Mouse (Mus musculus) hindbrain, embryonic 15.5 days (tissue): Measurements from ENCODE around the gene Dhx15. TPM values are rescaled to one million over a fixed set of nuclear protein-coding genes. Genes with fewer than 3 reads are reported as not detected.

Source experiments
- ATAC-seq: fragments of 200-750 bp; cut with Nextera tagmentation; 2 replicates; pipeline ENCODE4 v1.8.0; 2017; ENCODE audit warnings: low read depth, moderate number of reproducible peaks, moderate TSS enrichment; ENCODE audit not compliant: low FRiP score
- H3K27ac ChIP-seq: fragments of 300-500 bp; sonication (generic); replicated peaks from 2 replicates; pipeline ENCODE4 v1.5.1; 2015; ENCODE audit warnings: mild to moderate bottlenecking, inconsistent platforms
- H3K27me3 ChIP-seq: fragments of 300-500 bp; sonication (generic); 2 replicates; pipeline ENCODE4 v1.6.1; 2015; ENCODE audit warnings: control low read depth, inconsistent platforms
- H3K36me3 ChIP-seq: fragments of 300-500 bp; sonication (generic); 2 replicates; pipeline ENCODE4 v1.6.1; 2015; ENCODE audit warnings: control low read depth, inconsistent platforms
- H3K4me1 ChIP-seq: fragments of 300-500 bp; sonication (generic); replicated peaks from 2 replicates; pipeline ENCODE4 v1.6.1; 2015; ENCODE audit warnings: control low read depth, inconsistent platforms
- H3K4me2 ChIP-seq: fragments of 300-500 bp; sonication (generic); 2 replicates; pipeline ENCODE4 v1.6.1; 2015; ENCODE audit warnings: moderate library complexity, mild to moderate bottlenecking, inconsistent platforms
- H3K4me3 ChIP-seq: fragments of 300-500 bp; sonication (generic); 2 replicates; pipeline ENCODE4 v1.5.1; 2015; ENCODE audit warnings: mild to moderate bottlenecking, inconsistent platforms
- H3K9ac ChIP-seq: fragments of 300-500 bp; sonication (generic); 2 replicates; pipeline ENCODE4 v1.6.1; 2015; ENCODE audit warnings: inconsistent platforms
- H3K9me3 ChIP-seq: fragments of 300-500 bp; sonication (generic); 2 replicates; pipeline ENCODE4 v1.6.1; 2016; ENCODE audit warnings: control low read depth, inconsistent platforms
- WGBS: fragments of 180-500 bp; shearing (Covaris S2); methylation state at CpG from one replicate; pipeline ENCODE4 v1.1.7; 2015; 5-methylcytosine and 5-hydroxymethylcytosine counted together
- polyA plus RNA-seq: library from polyadenylated mRNA; unstranded; fragments of >200 nt; fragmentation: Nextera tagmentation; extraction: Ambion mirVana; gene quantifications from 2 replicates; pipeline ENCODE4 v1.2.1, GENCODE M21; 2015

Dhx15 gene
- polyA plus RNA-seq, 1 experiment from 2014 or later: 115 TPM

DNA sequence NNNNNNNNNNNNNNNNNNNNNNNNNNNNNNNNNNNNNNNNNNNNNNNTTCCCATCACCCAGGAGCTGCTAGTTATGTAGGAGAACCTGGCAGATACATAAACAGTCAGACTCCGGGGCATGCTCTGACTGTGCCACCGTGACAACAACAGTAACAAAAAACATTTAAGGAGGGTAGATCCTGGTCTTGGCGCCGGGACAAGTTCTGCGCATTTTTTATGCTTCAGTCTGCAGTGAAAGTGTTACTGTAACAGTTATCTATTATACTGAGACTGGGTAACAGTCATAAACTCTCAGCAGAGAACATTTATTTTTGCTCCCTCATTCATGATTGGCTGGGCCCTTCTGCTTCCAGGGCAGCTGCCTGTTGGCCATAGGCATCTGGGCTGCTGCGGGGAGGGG, 27.9 kb upstream of the Dhx15 start:
- H3K9ac ChIP-seq: no peak overlapping the region
- no peaks in the 10 kb centered on the region for H3K27me3 ChIP-seq
- H3K36me3 ChIP-seq: no peaks in the 10 kb centered on the region
- 58% methylated on average over 6 of the region's 6 CpGs for WGBS
- H3K9me3 ChIP-seq: no peaks in the 10 kb centered on the region
- no peak overlapping the region for H3K4me3 ChIP-seq
- peak; percentile 32; the same call in 1 of the 2 replicates for ATAC-seq
- peaks cover 16% of the 10 kb centered on the region for H3K4me1 ChIP-seq
- no peak overlapping the region for H3K4me2 ChIP-seq
- H3K27ac ChIP-seq: no peak overlapping the region

DNA sequence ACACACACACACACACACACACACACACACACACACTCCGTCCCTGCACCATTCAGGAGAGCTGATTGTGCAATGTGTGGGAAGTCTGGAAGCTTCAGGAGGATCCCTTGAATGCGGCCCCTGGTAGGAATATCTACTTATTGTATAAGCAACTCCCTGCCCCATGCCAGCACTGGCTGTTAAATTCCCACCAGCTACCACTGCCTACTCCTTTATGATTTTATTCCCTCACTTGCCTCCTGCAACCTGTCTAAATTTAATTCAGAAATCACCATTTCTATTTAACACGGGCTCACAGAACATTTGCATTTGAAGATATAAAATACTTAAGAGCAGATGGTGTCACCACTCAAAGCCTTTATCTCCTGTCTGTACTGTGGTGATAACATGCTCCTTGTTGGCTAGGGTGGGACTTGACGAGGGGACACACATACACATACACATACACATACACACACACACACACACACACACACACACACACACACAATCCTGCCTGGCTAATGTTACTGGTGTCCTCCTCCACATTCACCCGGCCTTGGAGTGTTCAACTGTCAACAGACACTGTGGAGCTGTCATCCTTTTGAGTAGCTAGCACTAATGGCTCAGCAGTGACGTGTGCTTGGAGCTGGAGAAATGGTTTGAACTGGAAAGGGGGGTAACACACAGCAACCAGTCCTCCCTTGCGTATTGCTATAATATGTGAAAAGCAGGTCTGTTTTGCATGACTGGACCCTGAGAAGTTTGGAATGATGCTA, 23.0 kb upstream of the Dhx15 start:
- Histone ChIP-seq H3K27ac (no peak overlapping the region), H3K9ac (no peak overlapping the region), H3K4me1 (peaks cover 12% of the 10 kb centered on the region), H3K36me3 (no peaks in the 10 kb centered on the region), H3K27me3 (no peaks in the 10 kb centered on the region), H3K9me3 (no peaks in the 10 kb centered on the region), H3K4me3 (no peak overlapping the region), H3K4me2 (no peak overlapping the region)
- no peak for ATAC-seq
- 78% methylated on average over 7 of the region's 7 CpGs for WGBS

DNA sequence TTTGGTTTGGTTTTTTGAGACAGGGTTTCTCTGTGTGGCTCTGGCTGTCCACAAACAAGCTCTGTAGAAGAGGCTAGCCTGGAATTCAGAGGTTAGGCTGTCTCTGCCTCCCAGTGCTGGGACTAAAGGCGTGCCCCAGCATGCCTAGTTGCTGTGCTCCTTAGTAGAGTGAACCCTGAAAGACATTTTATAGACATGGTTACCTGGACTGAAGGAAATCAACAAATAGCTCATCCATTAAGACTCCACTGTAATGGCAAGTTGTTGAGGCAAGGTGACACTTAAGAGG, 810 bp upstream of the Dhx15 start:
- no peak overlapping the region; the same call in 1 of the 2 replicates for H3K27ac ChIP-seq
- 45% methylated on average over 1 of the region's 1 CpGs for WGBS
- H3K9ac ChIP-seq: peak overlapping the region; percentile 32

DNA sequence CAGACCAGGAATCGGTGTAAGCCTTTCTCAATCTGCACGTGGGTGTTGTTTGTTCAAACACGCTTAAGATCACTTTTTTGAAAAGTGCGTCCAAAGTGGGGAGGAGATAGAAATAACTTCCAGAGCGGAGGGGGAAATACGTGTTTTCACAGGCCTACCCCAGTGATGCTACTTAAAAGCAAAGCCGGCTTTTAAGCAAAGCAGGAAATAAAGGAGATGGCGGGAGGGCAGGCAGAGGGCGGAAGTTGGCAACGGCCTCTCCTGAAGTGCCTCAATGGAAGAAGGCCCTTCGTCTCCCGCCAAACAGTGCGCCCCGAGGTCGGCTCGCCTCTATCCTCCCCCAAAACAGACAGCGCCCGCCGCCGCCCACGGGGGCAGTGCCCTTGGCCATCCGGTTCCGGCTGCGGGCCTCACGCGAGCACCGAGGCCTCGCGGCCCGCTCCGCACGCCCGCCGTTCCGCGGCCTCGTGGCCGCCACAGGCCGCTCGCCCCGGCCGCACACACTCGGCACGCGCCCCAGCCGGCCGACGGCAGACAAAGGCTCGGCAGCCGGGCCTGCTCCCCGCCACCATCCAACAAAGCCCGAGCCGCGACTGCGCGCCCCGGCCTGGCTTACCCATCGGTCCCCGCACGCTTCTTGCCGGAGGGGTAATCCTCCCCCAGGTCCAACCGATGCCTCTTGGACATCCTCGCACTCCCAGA, 499 bp downstream of the Dhx15 start:
- Histone ChIP-seq H3K36me3 (no peaks in the 10 kb centered on the region), H3K27me3 (no peaks in the 10 kb centered on the region), H3K9ac (peak overlapping the region; percentile 92), H3K9me3 (no peaks in the 10 kb centered on the region), H3K4me3 (peak overlapping the region; percentile 69), H3K4me2 (peak overlapping the region; percentile 79), H3K4me1 (peaks cover 45% of the 10 kb centered on the region), H3K27ac (peak overlapping the region; percentile 94)
- WGBS: under 1% methylated on average over 57 of the region's 63 CpGs
- ATAC-seq: peak; percentile 84

More for the DNA sequence above, 810 bp upstream of the Dhx15 start:
- no peaks in the 10 kb centered on the region for H3K27me3 ChIP-seq
- H3K36me3 ChIP-seq: no peaks in the 10 kb centered on the region
- H3K4me3 ChIP-seq: peak overlapping the region; percentile 69
- H3K4me1 ChIP-seq: peaks cover 37% of the 10 kb centered on the region
- H3K4me2 ChIP-seq: peak overlapping the region; percentile 68
- ATAC-seq: no peak
- no peaks in the 10 kb centered on the region for H3K9me3 ChIP-seq

DNA sequence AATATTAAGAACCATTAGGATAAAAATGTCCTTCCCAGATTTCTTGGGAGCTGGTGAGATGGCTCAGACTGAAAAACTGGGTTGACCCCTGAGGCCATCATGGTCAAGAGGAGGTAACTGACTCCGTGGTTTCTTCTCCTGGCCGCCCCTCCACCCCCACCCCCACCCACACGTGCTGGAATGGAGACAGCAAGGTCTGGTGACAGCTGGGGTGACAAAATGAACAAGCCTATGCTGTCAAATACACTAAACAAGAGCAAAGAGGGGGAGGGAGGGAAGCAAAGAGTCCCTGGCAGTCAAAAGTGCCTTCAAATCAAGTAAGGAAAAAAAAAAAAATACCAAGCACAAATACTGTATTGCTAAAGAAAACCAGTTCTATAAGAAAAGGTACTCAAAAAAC, 2.1 kb downstream of the Dhx15 start:
- no peak for ATAC-seq
- Histone ChIP-seq H3K27me3 (no peaks in the 10 kb centered on the region), H3K4me3 (peak overlapping the region; percentile 69), H3K4me1 (peaks cover 45% of the 10 kb centered on the region), H3K36me3 (0 out of 2 replicates have a peak, but pooled peaks cover 8% of the 10 kb centered on the region), H3K9me3 (no peaks in the 10 kb centered on the region), H3K27ac (no peak overlapping the region), H3K9ac (0 out of 2 replicates have a peak overlapping the region, but pooled peaks have one; percentile 3), H3K4me2 (peak overlapping the region; percentile 79)
- WGBS: 30% methylated on average over 3 of the region's 3 CpGs

DNA sequence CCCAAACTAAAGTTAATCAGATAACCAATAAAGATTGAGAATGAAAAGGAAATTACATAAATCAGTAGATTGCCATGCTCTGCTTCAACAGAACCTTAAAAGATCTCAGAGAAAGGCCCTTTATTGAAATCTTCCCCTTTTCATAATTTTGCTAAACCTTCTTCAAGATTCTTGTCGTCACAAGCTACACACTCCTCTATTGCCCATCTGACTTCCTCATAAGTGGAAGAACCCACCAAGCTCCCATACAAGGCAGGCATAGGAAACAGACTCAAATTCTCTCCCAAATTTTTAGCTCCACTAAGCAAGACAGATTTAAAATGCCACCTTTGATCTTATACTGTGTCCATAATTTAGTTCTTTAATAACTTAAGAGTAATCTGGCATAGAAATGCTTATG, 13.0 kb downstream of the Dhx15 start:
- H3K9me3 ChIP-seq: no peaks in the 10 kb centered on the region
- 93% methylated on average over 1 of the region's 1 CpGs for WGBS
- no peak overlapping the region for H3K4me3 ChIP-seq
- no peak for ATAC-seq
- H3K27me3 ChIP-seq: no peaks in the 10 kb centered on the region
- H3K27ac ChIP-seq: no peak overlapping the region
- H3K36me3 ChIP-seq: peaks cover 7% of the 10 kb centered on the region
- no peaks in the 10 kb centered on the region for H3K4me1 ChIP-seq
- H3K9ac ChIP-seq: no peak overlapping the region
- no peak overlapping the region for H3K4me2 ChIP-seq

DNA sequence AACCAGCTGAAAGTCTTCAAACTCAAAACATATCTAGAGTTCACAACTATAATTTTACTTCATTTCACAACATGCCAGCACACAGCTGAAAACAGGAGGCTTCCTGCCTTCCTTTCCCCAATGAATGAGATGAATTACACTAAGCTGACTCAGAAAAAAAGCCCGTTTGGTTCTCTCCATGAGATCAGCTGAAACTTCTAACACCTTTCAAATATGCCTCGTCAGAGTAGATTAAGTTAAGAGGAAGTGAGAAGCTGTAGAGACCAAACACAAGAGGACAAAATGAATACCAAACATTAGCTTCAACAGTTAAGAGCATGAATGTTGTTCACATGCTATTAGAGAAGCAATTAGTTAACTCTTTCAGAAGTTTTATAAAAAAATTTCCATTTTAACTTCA, 21.8 kb downstream of the Dhx15 start:
- H3K27me3 ChIP-seq: no peaks in the 10 kb centered on the region
- H3K4me3 ChIP-seq: no peak overlapping the region
- no peak overlapping the region for H3K9ac ChIP-seq
- H3K4me1 ChIP-seq: no peaks in the 10 kb centered on the region
- no peak for ATAC-seq
- no peak overlapping the region for H3K27ac ChIP-seq
- H3K36me3 ChIP-seq: peaks cover 33% of the 10 kb centered on the region
- no peak overlapping the region for H3K4me2 ChIP-seq
- WGBS: 50% methylated on average over 2 of the region's 2 CpGs
- H3K9me3 ChIP-seq: no peaks in the 10 kb centered on the region

DNA sequence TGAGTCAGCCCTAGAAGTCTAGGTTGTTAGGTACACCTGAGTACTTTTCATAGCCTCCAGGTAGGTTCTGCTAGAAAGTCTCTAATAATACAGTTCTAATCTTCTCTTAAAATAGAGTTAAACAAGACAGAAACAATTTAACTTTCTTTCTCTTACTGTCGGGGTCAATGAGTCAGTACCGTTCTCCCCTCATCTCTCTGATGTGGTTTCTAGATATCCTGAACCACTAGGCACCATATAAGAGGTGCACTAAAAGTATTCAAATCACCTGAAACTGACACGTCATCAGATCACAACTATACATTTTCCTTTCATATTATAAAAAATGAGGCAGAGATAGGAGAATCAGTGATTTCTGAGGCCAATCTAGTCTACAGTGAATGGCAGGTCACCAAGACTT, 41.2 kb downstream of the Dhx15 start:
- H3K27ac ChIP-seq: no peak overlapping the region
- H3K9ac ChIP-seq: no peak overlapping the region
- H3K9me3 ChIP-seq: no peaks in the 10 kb centered on the region
- no peak for ATAC-seq
- H3K27me3 ChIP-seq: no peaks in the 10 kb centered on the region
- 87% methylated on average over 3 of the region's 3 CpGs for WGBS
- H3K4me1 ChIP-seq: no peaks in the 10 kb centered on the region
- no peak overlapping the region for H3K4me3 ChIP-seq
- H3K36me3 ChIP-seq: peaks cover 14% of the 10 kb centered on the region
- H3K4me2 ChIP-seq: no peak overlapping the region

DNA sequence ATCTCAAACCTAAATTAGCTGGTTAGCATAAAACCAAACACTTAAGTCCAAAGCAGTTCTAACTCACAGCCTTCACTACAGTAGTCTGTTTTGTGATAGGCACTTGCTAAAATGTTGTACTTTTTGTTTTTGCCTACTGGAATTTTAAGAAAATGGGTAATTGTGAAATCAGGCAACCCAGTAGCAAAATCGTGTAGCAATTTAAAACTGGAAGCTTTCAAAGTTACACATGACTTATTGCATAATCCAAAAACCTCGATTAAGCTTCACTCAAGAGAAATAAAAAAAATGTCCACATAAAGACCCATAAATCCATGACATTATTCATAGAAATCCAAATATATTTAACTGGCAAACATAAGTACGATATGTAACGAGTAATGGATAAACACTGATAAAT, 43.2 kb downstream of the Dhx15 start:
- no peak overlapping the region for H3K9ac ChIP-seq
- H3K27ac ChIP-seq: no peak overlapping the region
- no peak overlapping the region for H3K4me3 ChIP-seq
- no peaks in the 10 kb centered on the region for H3K27me3 ChIP-seq
- no peaks in the 10 kb centered on the region for H3K9me3 ChIP-seq
- WGBS: 93% methylated on average over 4 of the region's 4 CpGs
- peaks cover 14% of the 10 kb centered on the region for H3K36me3 ChIP-seq
- H3K4me1 ChIP-seq: no peaks in the 10 kb centered on the region
- H3K4me2 ChIP-seq: no peak overlapping the region
- no peak for ATAC-seq

DNA sequence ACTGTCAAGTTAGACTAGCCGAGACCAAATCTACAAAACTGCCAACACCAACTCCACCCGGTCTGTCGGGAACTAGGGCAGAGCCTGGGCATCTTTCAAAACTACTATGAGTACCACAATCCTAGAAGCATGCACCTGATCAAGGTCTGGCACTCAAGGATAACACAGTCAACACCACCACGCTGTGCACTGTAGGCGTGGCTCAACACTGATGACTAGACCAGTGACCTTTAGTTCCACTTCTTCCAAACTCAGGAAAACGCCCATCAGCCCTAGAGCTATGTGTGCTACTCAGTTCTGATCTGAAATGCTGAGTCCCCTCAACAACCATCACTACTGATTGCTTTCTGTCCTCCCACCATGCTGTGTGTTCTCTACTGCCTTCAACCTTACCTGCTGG, 44.6 kb downstream of the Dhx15 start:
- Histone ChIP-seq H3K27me3 (no peaks in the 10 kb centered on the region), H3K4me2 (no peak overlapping the region), H3K4me1 (no peaks in the 10 kb centered on the region), H3K9me3 (no peaks in the 10 kb centered on the region), H3K27ac (no peak overlapping the region), H3K4me3 (no peak overlapping the region), H3K9ac (no peak overlapping the region), H3K36me3 (0 out of 2 replicates have a peak, but pooled peaks cover 6% of the 10 kb centered on the region)
- ATAC-seq: peak; percentile 31; the same call in 1 of the 2 replicates
- 94% methylated on average over 6 of the region's 6 CpGs for WGBS

DNA sequence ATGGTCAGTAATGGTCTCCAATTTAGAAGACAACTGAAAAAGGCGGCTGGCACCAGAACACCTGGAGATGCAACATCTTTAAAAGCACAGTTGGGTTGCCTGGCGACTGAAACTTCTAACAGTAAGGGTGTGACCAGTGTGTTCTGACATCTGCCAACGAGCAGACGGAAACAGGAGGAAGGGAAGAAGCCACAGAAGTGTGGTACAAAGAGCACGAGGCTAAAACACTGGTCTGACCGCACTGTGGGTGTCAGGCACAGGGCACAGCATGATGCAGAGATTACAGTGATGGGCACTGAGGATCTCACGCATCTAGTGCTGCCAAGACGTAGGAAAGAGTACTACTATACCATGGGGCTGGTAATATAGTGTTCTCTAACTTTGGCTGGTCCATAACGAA, 48.4 kb downstream of the Dhx15 start:
- H3K27ac ChIP-seq: no peak overlapping the region
- ATAC-seq: no peak
- H3K4me2 ChIP-seq: no peak overlapping the region
- no peaks in the 10 kb centered on the region for H3K9me3 ChIP-seq
- no peak overlapping the region for H3K4me3 ChIP-seq
- no peaks in the 10 kb centered on the region for H3K36me3 ChIP-seq
- no peaks in the 10 kb centered on the region for H3K27me3 ChIP-seq
- 85% methylated on average over 9 of the region's 9 CpGs for WGBS
- H3K9ac ChIP-seq: no peak overlapping the region
- H3K4me1 ChIP-seq: no peaks in the 10 kb centered on the region

DNA sequence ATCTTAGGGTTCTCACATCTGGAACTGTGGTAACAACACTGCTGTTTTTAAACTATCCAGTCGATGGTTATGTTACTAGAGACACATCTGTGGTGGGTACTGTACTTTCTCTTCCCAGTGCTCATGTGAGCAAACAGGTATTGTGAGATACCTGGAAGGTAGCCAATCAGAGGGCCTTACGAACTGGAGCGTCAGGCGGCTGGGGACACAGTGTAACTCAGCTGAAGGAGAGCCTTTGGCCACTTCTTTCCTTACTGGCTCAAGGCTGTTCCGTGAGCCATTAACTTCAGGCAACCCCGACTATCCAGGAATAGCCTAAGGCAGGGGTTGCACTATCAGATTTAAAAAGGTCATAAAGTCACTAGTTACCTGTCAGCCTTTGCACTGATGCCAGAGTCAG, 51.5 kb downstream of the Dhx15 start:
- no peak for ATAC-seq
- Histone ChIP-seq H3K9ac (no peak overlapping the region), H3K36me3 (no peaks in the 10 kb centered on the region), H3K27me3 (no peaks in the 10 kb centered on the region), H3K4me1 (no peaks in the 10 kb centered on the region), H3K9me3 (no peaks in the 10 kb centered on the region), H3K4me2 (no peak overlapping the region), H3K27ac (no peak overlapping the region), H3K4me3 (no peak overlapping the region)
- WGBS: 90% methylated on average over 6 of the region's 6 CpGs
